Mouse (Mus musculus) MEL (cell line): Measurements from ENCODE around the gene Sugp1. TPM values are rescaled to one million over a fixed set of nuclear protein-coding genes. Genes with fewer than 3 reads are reported as not detected.

ENCODE experiments used
- DNase-seq: peaks from one replicate; pipeline ENCODE4 v3.0.0; 2011; ENCODE audit warnings: low read depth, low spot score
- H3K27ac ChIP-seq: 2 replicates; pipeline ENCODE4 v1.5.1; 2012; ENCODE audit warnings: low read depth, mild to moderate bottlenecking, control low read depth, low read length, moderate library complexity; ENCODE audit not compliant: control insufficient read depth
- H3K27me3 ChIP-seq, 2 experiments: fragments of 150-350 bp in 1 of 2; sonication (generic) in 1 of 2; 2 replicates each; pipeline ENCODE4 v1.6.1; 2012; ENCODE audit warnings: low read length in 2 of 2, mild to moderate bottlenecking in 2 of 2, improper control_type of control experiment in 1 of 2, moderate library complexity in 1 of 2; ENCODE audit not compliant: insufficient read depth in 2 of 2, control insufficient read depth in 1 of 2
- H3K36me3 ChIP-seq, 2 experiments: 2 replicates each; pipeline ENCODE4 v1.6.1; 2012 to 2014; ENCODE audit warnings: low read length in 2 of 2, improper control_type of control experiment in 1 of 2, inconsistent platforms in 1 of 2, mild to moderate bottlenecking in 1 of 2; ENCODE audit not compliant: insufficient read depth in 2 of 2, control insufficient read depth in 1 of 2
- H3K4me1 ChIP-seq, 2 experiments: fragments of 150-350 bp in 1 of 2; sonication (generic) in 1 of 2; 2 replicates each; pipeline ENCODE4 v1.6.1; 2012; ENCODE audit warnings: low read length in 2 of 2, improper control_type of control experiment in 1 of 2, mild to moderate bottlenecking in 1 of 2; ENCODE audit not compliant: insufficient read depth in 2 of 2, control insufficient read depth in 1 of 2
- H3K4me3 ChIP-seq, 2 experiments: fragments of 150-350 bp in 1 of 2; sonication (generic) in 1 of 2; 2 replicates each; pipeline ENCODE4 v1.5.1; 2012; ENCODE audit warnings: low read depth in 2 of 2, low read length in 2 of 2, mild to moderate bottlenecking in 2 of 2, moderate library complexity in 2 of 2, control low read depth in 1 of 2, improper control_type of control experiment in 1 of 2; ENCODE audit not compliant: control insufficient read depth in 1 of 2, insufficient read depth in 1 of 2
- H3K79me2 ChIP-seq: 2 replicates; pipeline ENCODE4 v1.6.1; 2012; ENCODE audit warnings: mild to moderate bottlenecking, low read length, moderate library complexity; ENCODE audit not compliant: control insufficient read depth, poor library complexity, insufficient read depth
- H3K9ac ChIP-seq: 2 replicates; pipeline ENCODE4 v1.6.1; 2012; ENCODE audit warnings: low read depth, mild to moderate bottlenecking, control low read depth, low read length, moderate library complexity; ENCODE audit not compliant: control insufficient read depth, poor library complexity, severe bottlenecking
- H3K9me3 ChIP-seq: fragments of 150-350 bp; sonication (generic); replicated peaks from 2 replicates; pipeline ENCODE4 v1.6.1; 2012; ENCODE audit warnings: mild to moderate bottlenecking, low read length, improper control_type of control experiment, moderate library complexity; ENCODE audit not compliant: insufficient read depth
- CHD1 ChIP-seq: IDR thresholded peaks from 2 replicates; pipeline ENCODE4 v1.6.1; 2012; ENCODE audit warnings: low read depth, mild to moderate bottlenecking, inconsistent platforms, low read length, improper control_type of control experiment
- CHD2 ChIP-seq: IDR thresholded peaks from 2 replicates; pipeline ENCODE4 v1.6.1; 2011; ENCODE audit warnings: low read length, improper control_type of control experiment
- CTCF ChIP-seq, 3 experiments: IDR thresholded peaks in 2 of 3; conservative IDR thresholded peaks in 1 of 3; 2 replicates each; pipeline ENCODE4 v1.5.1; 2011 to 2012; ENCODE audit warnings: low read length in 3 of 3, low read depth in 2 of 3, mild to moderate bottlenecking in 2 of 3, improper control_type of control experiment in 1 of 3, inconsistent platforms in 1 of 3, mixed read lengths in 1 of 3, moderate library complexity in 1 of 3; ENCODE audit not compliant: control insufficient read depth in 1 of 3, insufficient read depth in 1 of 3, poor library complexity in 1 of 3, severe bottlenecking in 1 of 3
- E2F4 ChIP-seq: IDR thresholded peaks from 2 replicates; pipeline ENCODE4 v1.6.1; 2011; ENCODE audit warnings: low read depth, low read length, improper control_type of control experiment, borderline replicate concordance
- GATA1 ChIP-seq: IDR thresholded peaks from 2 replicates; pipeline ENCODE4 v1.6.1; 2011; ENCODE audit warnings: low read depth, low read length, improper control_type of control experiment
- JUND ChIP-seq: IDR thresholded peaks from 2 replicates; pipeline ENCODE4 v1.6.1; 2011; ENCODE audit warnings: low read depth, mild to moderate bottlenecking, improper control_type of control experiment, low read length
- KAT2A ChIP-seq: conservative IDR thresholded peaks from 2 replicates; pipeline ENCODE4 v1.6.1; 2012; ENCODE audit warnings: low read depth, low read length, improper control_type of control experiment, inconsistent platforms
- MAX ChIP-seq: IDR thresholded peaks from 2 replicates; pipeline ENCODE4 v1.6.1; 2011; ENCODE audit warnings: low read length, improper control_type of control experiment
- MAZ ChIP-seq: IDR thresholded peaks from 2 replicates; pipeline ENCODE4 v1.6.1; 2012; ENCODE audit warnings: low read depth, mild to moderate bottlenecking, inconsistent platforms, low read length, improper control_type of control experiment
- MXI1 ChIP-seq: IDR thresholded peaks from 2 replicates; pipeline ENCODE4 v1.6.1; 2011; ENCODE audit warnings: mild to moderate bottlenecking, low read depth, low read length, improper control_type of control experiment
- MYC ChIP-seq: IDR thresholded peaks from 2 replicates; pipeline ENCODE4 v1.6.1; 2011; ENCODE audit warnings: low read depth, mild to moderate bottlenecking, low read length, improper control_type of control experiment, moderate library complexity
- NRF1 ChIP-seq: IDR thresholded peaks from 2 replicates; pipeline ENCODE4 v1.6.1; 2014; ENCODE audit warnings: low read depth, mild to moderate bottlenecking, inconsistent platforms, low read length, improper control_type of control experiment, moderate library complexity; ENCODE audit not compliant: poor library complexity, insufficient read depth, severe bottlenecking
- POLR2A ChIP-seq, 2 experiments: IDR thresholded peaks; 2 replicates each; pipeline ENCODE4 v1.6.1; 2011 to 2012; ENCODE audit warnings: low read length in 2 of 2, mild to moderate bottlenecking in 2 of 2, control low read depth in 1 of 2, improper control_type of control experiment in 1 of 2, low read depth in 1 of 2, moderate library complexity in 1 of 2; ENCODE audit not compliant: control insufficient read depth in 1 of 2, insufficient read depth in 1 of 2, poor library complexity in 1 of 2
- RCOR1 ChIP-seq: IDR thresholded peaks from 2 replicates; pipeline ENCODE4 v1.6.1; 2012; ENCODE audit warnings: low read depth, mild to moderate bottlenecking, inconsistent platforms, low read length, improper control_type of control experiment
- SIN3A ChIP-seq: IDR thresholded peaks from 2 replicates; pipeline ENCODE4 v1.6.1; 2012; ENCODE audit warnings: low read length, improper control_type of control experiment, inconsistent platforms
- SMC3 ChIP-seq: IDR thresholded peaks from 2 replicates; pipeline ENCODE4 v1.6.1; 2011; ENCODE audit warnings: low read depth, low read length, improper control_type of control experiment
- TAL1 ChIP-seq: IDR thresholded peaks from 2 replicates; pipeline ENCODE4 v1.6.1; 2012; ENCODE audit warnings: mild to moderate bottlenecking, inconsistent platforms, low read length, moderate library complexity, mixed read lengths
- UBTF ChIP-seq: IDR thresholded peaks from 2 replicates; pipeline ENCODE4 v1.6.1; 2012; ENCODE audit warnings: low read depth, mild to moderate bottlenecking, inconsistent platforms, low read length, improper control_type of control experiment, moderate library complexity, borderline replicate concordance; ENCODE audit not compliant: insufficient read depth
- USF1 ChIP-seq: IDR thresholded peaks from 2 replicates; pipeline ENCODE4 v1.6.1; 2014; ENCODE audit warnings: low read depth, mild to moderate bottlenecking, inconsistent platforms, low read length, improper control_type of control experiment, moderate library complexity
- USF2 ChIP-seq, 2 experiments: IDR thresholded peaks; 2 replicates each; pipeline ENCODE4 v1.6.1; 2011 to 2012; ENCODE audit warnings: improper control_type of control experiment in 2 of 2, low read length in 2 of 2, borderline replicate concordance in 1 of 2, inconsistent platforms in 1 of 2, low read depth in 1 of 2, mild to moderate bottlenecking in 1 of 2; ENCODE audit not compliant: insufficient read depth in 1 of 2
- ZC3H11A ChIP-seq: IDR thresholded peaks from 2 replicates; pipeline ENCODE4 v1.6.1; 2012; ENCODE audit warnings: low read depth, mild to moderate bottlenecking, inconsistent platforms, low read length, improper control_type of control experiment
- ZNF384 ChIP-seq: IDR thresholded peaks from 2 replicates; pipeline ENCODE4 v1.6.1; 2012; ENCODE audit warnings: low read depth, mild to moderate bottlenecking, inconsistent platforms, low read length, improper control_type of control experiment
- polyA plus RNA-seq, 2 experiments: library from polyadenylated mRNA; stranded (reverse) in 1 of 2; unstranded in 1 of 2; fragments of >175 nt in 1 of 2; fragments of >200 nt in 1 of 2; gene quantifications; 2 replicates each; pipeline versions ENCODE4 v1.2.1 to v1.2.4; 2012; ENCODE audit warnings: low replicate concordance in 2 of 2, low read depth in 1 of 2; ENCODE audit not compliant: insufficient read length in 2 of 2, insufficient read depth in 1 of 2, missing spikeins in 1 of 2
- total RNA-seq: library from RNA; depleted of rRNA; stranded (reverse); fragments of 300-350 nt; gene quantifications from 2 replicates; pipeline ENCODE4 v1.2.3, GENCODE M21; 2012

Sugp1 gene
- total and polyA plus RNA-seq, 3 experiments = 29.9 to 45.5 TPM; not detected in 1

DNA sequence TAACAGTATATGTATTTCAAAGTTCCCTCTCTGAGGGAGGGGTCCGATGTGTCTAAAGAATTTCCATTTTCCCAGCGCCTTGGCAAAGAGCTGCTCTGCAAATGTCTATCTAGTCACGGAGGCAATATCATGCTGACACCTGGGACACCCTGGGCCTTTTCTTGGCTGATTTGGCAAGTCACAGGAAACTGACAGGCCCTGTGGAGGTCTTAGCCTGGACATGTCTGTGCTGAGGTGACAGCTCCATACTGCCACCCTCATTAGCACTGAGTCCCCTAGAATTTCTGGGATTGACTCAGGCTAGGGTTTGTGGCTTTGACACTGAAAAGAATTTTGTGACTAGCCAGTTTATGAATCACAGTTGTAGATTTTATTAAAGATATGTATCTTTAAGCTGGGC is 30.3 kb upstream of the Sugp1 start (continued):
- no peak for TF ChIP-seq KAT2A
- no peak for TF ChIP-seq NRF1
- TF ChIP-seq CHD1 = no peak
- TF ChIP-seq CTCF (IDR thresholded peaks at IDR 0.05 in 2 of 3, conservative IDR thresholded peaks at IDR 0.05 in 1 of 3; ENCODE audit: control insufficient read depth in 1 of 3, insufficient read depth in 1 of 3, low read depth in 2 of 3, low read length in 3 of 3, poor library complexity in 1 of 3, severe bottlenecking in 1 of 3) = no peak
- TF ChIP-seq CHD2 = no peak
- TF ChIP-seq, all 39 proteins: peak for 3

DNA sequence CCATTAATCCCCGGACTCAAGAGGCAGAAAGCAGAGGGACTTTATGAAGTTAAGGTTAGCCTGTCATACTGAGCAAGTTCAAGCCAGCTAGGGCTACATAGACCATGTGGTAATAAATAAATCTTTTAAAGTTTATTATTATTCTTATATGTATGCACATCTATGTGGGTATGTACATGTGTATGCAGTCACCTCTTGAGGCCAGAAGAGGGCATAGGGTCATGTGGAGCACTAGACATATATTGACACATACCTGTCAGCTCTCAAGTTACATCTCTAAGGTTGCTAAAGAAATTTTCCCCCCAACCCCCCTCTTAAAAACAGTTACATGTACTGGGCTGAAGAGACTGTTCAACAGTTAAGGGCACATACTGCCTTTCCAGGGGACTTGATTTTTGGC is 29.9 kb upstream of the Sugp1 start:
- H3K4me3 ChIP-seq = no peak overlapping the region
- H3K79me2 ChIP-seq = no peaks in the 10 kb centered on the region
- DNase-seq = peak; percentile 36
- H3K36me3 ChIP-seq = no peaks in the 10 kb centered on the region; a peak in 1 of 4 replicates
- H3K4me1 ChIP-seq = peaks cover 0 to 2% of the 10 kb centered on the region in 2 experiments; a peak in 1 of 4 replicates
- TF ChIP-seq ZNF384 (no peak), NRF1 (no peak), CTCF (IDR thresholded peaks at IDR 0.05 in 2 of 3, conservative IDR thresholded peaks at IDR 0.05 in 1 of 3; ENCODE audit: control insufficient read depth in 1 of 3, insufficient read depth in 1 of 3, low read depth in 2 of 3, low read length in 3 of 3, poor library complexity in 1 of 3, severe bottlenecking in 1 of 3) (no peak), ZC3H11A (no peak), MXI1 (no peak), JUND (no peak), USF1 (no peak), E2F4 (no peak), MYC (no peak), SMC3 (no peak), USF2 (IDR thresholded peaks at IDR 0.05; ENCODE audit: borderline replicate concordance in 1 of 2, insufficient read depth in 1 of 2, low read depth in 1 of 2, low read length in 2 of 2) (no peak), KAT2A (no peak), MAX (no peak), TAL1 (no peak), POLR2A (IDR thresholded peaks at IDR 0.05; ENCODE audit: control insufficient read depth in 1 of 2, insufficient read depth in 1 of 2, low read depth in 1 of 2, low read length in 2 of 2, poor library complexity in 1 of 2) (no peak), UBTF (no peak), RCOR1 (no peak), GATA1 (no peak), MAZ (no peak), SIN3A (no peak)
- TF ChIP-seq, all 39 proteins: peak for 0
- Histone ChIP-seq H3K9me3 (no peaks in the 10 kb centered on the region), H3K27ac (no peak overlapping the region), H3K9ac (no peak overlapping the region), H3K27me3 (no peaks in the 10 kb centered on the region)
